Mouse (Mus musculus): ENCODE measurements around the gene Zfp69. TPM values are rescaled to one million over a fixed set of nuclear protein-coding genes. Genes with fewer than 3 reads are reported as not detected.

Zfp69 gene
- total RNA-seq (2022): 1 to 10 TPM; 1.5 to 3.0 (median 1.8) TPM

- peak; percentile 56 to 80 for DNase-seq (ENCODE audit: low spot score in 2 of 2)
Measured at GRCm38 (mm10) chr4:120951428-120951973, at the start of gene Zfp69. Zfp69 (minus strand) TSS chr4:120951699.

DNA sequence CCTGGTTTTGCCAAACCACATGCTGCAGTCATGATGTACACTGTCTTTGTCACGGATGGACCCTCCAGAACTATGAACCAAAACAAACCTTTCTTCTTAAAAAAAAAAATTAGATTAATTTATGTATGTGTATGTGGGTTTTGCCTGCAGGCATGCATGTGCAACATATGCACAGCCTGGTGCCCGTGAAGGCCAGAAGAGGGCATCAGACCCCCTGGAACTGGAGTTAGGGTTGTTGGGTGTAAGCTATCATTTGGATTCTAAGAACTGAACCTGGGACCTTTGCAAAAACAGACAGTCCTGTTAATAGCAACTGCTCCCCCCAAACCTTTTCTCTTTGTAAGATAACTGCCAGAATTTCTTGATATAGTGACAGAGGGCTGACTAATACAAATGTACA lies 49.5 kb upstream of the Zfp69 start:
- DNase-seq (ENCODE audit: low spot score in 2 of 2): no peak

- DNase-seq (ENCODE audit: low spot score in 2 of 2): no peak
Measured at GRCm38 (mm10) chr4:120995911-120996310, 44.4 kb upstream of the Zfp69 start.

DNA sequence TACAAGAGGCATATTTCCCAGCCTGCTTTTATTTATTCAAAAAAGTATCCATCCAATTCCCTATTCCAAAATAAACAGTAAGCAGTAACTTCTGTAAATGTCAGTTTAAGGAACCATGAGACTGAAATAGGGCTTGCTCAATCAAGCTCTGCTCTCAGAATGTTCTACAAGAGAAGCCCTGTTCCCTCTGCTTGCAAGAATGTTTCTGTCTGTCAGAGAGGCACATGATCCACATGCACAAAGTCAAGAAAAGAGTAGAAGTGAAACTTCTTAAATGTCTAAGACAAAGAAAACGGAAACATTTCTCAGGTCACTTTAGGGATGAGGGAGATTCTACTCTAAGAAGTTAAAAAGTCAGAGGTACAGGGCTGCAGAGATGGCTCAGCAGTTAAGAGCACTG lies 41.5 kb upstream of the Zfp69 start:
- no peak for DNase-seq (ENCODE audit: low spot score in 2 of 2)

DNA sequence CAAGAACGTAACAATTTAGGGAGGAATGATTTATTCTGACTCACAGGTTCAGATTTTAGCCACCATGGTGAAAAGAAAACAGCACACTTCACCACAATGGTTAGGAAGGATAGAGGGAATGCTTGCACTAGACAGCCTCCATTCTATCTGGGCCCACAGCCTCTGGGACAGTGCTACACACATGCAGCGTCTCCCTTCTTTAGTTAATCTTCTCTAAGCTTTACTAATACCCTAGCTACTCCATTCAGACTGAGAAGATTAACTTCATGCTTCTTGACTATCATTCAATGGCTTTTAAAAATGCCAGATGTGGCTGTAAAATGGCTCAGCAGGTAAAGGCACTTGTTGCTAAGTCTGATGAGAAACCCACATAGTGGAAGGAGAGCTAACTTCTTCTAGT lies 40.8 kb upstream of the Zfp69 start:
- DNase-seq (ENCODE audit: low spot score in 2 of 2): no peak

GRCm38 (mm10) chr4:120987319-120987718 lies 35.8 kb upstream of the Zfp69 start:
- DNase-seq (ENCODE audit: low spot score in 2 of 2): no peak

DNA sequence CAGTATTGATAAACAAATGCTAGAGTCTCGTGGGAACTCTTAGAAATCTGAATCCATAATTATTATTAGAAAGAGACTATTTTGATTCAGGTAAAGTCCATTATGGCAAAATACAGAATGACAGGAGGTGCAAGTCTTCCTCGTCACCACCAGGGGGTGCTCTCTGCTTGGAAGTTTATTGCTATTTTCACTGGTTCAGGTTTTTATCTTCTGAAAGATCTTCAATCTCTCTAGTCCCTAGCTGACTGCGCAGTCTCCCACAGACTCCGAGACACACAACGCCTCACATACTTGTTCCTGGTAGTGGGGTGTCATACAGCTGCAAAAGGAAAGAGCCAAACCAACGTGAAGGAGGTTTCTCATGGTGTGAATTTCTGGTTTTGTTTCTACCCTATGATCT lies 34.9 kb upstream of the Zfp69 start:
- no peak for DNase-seq (ENCODE audit: low spot score in 2 of 2)

DNA sequence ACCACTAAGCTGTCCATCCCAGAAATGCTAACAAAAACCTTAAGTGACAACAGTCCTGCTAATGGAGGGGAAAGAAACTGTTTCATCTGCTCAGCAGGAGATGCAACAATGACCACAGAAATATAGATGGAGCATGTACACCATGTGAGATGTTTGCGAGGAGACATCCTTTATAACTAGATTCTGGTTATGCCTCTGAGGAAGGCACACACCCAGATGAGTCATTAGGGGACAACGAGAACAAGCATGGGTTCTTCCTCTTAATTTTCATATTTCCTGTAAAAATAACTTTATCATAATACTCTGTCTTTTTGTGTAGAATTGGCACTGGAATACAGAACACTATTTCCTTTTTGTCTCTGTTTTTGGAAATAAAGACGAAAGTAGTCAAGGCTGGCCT lies 26.7 kb upstream of the Zfp69 start:
- no peak for DNase-seq (ENCODE audit: low spot score in 2 of 2)

DNA sequence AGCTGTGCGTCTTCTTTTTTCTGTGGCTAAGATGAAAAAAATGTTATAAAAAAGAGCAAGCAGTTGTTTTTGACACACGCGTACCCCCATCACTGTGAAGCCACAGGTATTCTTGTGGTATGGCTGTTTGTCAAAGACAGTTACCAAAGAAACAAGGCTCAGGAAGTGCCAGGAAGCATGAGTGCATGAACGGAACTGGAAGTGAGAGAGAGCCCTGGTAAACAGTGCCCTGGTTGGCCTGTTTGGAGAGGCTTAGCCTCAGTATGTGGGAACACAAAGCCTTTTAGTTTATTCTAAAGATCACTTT lies 23.9 kb upstream of the Zfp69 start:
- no peak for DNase-seq (ENCODE audit: low spot score in 2 of 2)

- DNase-seq (ENCODE audit: low spot score in 2 of 2): peak in 1 of 2 experiments; percentile 54
Measured at GRCm38 (mm10) chr4:120974711-120975427, 23.4 kb upstream of the Zfp69 start.

GRCm38 (mm10) chr4:120971842-120972241 lies 20.3 kb upstream of the Zfp69 start:
- DNase-seq (ENCODE audit: low spot score in 2 of 2): no peak

- no peak for DNase-seq (ENCODE audit: low spot score in 2 of 2)
Measured at GRCm38 (mm10) chr4:120969382-120970146, 18.1 kb upstream of the Zfp69 start.

GRCm38 (mm10) chr4:120968486-120968885 lies 17.0 kb upstream of the Zfp69 start:
- no peak for DNase-seq (ENCODE audit: low spot score in 2 of 2)

GRCm38 (mm10) chr4:120955586-120955985 lies 4.1 kb upstream of the Zfp69 start:
- no peak for DNase-seq (ENCODE audit: low spot score in 2 of 2)

DNA sequence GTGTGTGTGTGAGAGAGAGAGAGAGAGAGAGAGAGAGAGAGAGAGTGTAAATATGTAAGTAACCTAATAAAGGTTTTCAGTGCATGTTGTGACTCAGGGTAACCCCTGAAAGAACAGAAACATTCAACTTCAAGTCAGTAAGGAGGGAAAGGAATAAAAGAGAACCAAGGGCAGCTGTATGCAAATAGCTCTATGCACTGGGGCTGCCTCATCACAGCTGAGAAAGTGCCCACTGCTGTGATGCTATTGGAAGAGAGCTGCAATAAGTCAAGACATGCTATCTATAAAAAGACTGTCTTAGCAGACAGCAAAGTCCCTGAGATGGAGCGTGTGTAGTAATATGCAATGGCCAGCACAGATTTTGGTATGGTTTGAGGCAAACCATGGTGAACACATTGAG lies 2.2 kb upstream of the Zfp69 start:
- DNase-seq (ENCODE audit: low spot score in 2 of 2): no peak

DNA sequence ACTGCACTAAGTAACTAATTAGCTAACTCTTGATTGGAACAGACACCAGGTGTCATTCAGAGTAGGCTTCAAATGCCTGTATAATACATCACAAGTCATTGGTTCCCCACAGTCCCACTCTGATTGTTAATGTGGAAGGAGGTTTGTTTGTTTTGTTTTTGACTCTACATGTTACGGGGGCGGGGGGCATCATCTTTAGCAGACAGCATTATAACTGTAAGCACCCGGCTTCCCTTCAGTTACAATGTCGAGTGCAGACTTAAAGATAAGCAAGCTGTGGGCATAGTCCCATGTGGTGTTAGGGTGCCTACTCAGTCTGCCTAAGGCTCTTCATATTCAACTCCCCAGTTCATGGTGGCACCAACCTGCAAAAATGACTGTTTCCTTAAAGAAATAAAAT lies 1.5 kb upstream of the Zfp69 start:
- no peak for DNase-seq (ENCODE audit: low spot score in 2 of 2)

GRCm38 (mm10) chr4:120952163-120952562 lies 664 bp upstream of the Zfp69 start:
- no peak for DNase-seq (ENCODE audit: low spot score in 2 of 2)

DNA sequence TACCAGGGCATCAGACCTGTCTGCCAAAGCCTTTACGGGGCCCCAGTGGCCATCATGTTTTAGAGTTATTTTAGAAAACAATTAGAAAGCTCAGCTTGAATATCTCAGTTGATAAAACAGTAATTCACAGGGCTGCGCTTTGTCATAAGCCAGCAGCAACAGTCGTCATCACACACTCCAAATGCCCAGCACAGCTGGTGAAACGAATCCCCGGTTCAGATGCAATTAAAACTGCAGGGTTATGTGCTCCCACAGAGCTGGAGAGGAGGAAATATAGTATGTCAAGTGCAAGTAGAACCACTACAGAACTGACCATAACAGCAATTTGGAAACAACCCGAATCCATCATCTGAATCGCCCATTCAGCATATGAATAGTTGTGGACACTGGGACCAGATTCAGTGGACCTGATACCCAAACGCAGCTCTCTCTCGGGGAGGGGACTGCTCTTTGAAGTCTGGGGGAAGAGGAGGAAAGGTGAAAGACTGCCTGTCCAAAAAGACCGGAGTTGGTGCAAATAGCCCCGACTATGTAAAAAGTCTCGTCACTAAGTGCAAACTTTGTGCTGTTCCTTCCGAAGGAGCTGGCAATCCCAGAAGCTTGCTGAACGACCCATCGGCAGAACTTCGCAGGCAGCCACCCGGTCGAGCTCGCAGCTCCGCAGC lies 604 bp downstream of the Zfp69 start:
- DNase-seq (ENCODE audit: low spot score in 2 of 2): no peak

DNA sequence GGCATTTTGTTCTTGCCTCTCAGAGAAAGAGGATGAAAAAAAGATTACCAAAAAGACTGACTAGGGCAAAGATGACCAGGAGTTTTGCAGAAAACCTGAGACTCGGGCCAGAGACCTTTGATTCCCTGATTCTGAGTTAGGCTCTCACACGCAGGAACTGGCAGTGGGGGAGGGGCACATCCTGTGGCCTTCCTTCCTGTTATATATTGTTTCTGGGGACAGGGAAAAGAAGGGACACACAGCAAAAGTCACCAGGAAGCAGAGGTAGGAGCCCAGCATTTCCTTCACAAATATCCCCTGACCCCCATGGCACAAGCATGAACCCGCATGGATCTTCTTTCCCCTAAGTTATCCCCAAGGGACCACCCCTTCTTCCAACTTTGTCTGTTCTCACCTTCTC lies 2.6 kb downstream of the Zfp69 start:
- no peak for DNase-seq (ENCODE audit: low spot score in 2 of 2)

GRCm38 (mm10) chr4:120935006-120935405 lies 16.5 kb downstream of the Zfp69 start:
- no peak for DNase-seq (ENCODE audit: low spot score in 2 of 2)

GRCm38 (mm10) chr4:120930736-120931135 lies 20.8 kb downstream of the Zfp69 start:
- DNase-seq (ENCODE audit: low spot score in 2 of 2): no peak

- no peak for DNase-seq (ENCODE audit: low spot score in 2 of 2)
Measured at GRCm38 (mm10) chr4:120928686-120929085, 22.8 kb downstream of the Zfp69 start.
